Mouse (Mus musculus) brain, embryonic 14.5 days (tissue): Measurements from ENCODE around the gene Cpa4.

Experiments used
- CTCF ChIP-seq: fragments of 200-500 bp; IDR thresholded peaks from 2 replicates; pipeline ENCODE4 v1.5.1; 2012; ENCODE audit warnings: inconsistent platforms, mild to moderate bottlenecking, moderate library complexity, borderline replicate concordance; ENCODE audit not compliant: insufficient read depth, insufficient read length; ENCODE audit errors: extremely low read depth
- POLR2A ChIP-seq: fragments of 200-500 bp; IDR thresholded peaks from 2 replicates; pipeline ENCODE4 v1.6.1; 2012; ENCODE audit warnings: mild to moderate bottlenecking, inconsistent platforms, borderline replicate concordance; ENCODE audit not compliant: poor library complexity, insufficient read depth, insufficient read length, severe bottlenecking; ENCODE audit errors: extremely low read depth

- no peak for TF ChIP-seq CTCF
- TF ChIP-seq POLR2A: no peak
Observed at GRCm38 (mm10) chr6:30592417-30592974, 24.3 kb downstream of the Cpa4 start.
